Mouse (Mus musculus): ENCODE results near the gene Zcchc8.
"Not testable (repeated sequence)": the region's sequence is repeated elsewhere in the genome, so short reads cannot be mapped to it uniquely, and the experiment has no call there.

Zcchc8 gene

GRCm38 (mm10) chr5:123720328-123721311 lies at the start of gene Zcchc8:
Gene Zcchc8 (minus strand): TSS chr5:123721100.
- peak; percentile 90 for DNase-seq (ENCODE audit: low read depth, low spot score)

DNA sequence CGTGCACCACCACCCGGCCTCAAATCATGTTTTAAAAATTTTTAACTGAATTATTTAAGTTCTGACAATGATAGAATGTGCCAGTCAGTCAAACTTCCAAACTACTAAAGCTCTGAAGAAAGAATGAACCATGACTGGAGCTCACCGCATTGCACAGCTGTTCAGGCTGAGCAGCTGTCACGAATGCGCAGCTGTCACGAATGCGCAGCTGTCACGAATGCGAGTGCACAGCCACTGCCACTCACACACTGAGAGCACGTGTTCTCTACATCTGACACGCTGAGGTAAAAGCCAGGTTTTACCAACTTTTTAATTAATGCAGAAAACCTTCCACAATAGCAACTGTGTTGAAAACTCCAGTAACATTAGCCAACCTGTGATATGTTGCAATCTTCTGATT lies 45.6 kb upstream of the Zcchc8 start:
- not testable (repeated sequence) for DNase-seq (ENCODE audit: low read depth, low spot score)

- no peak for DNase-seq (ENCODE audit: low read depth, low spot score)
Observed at GRCm38 (mm10) chr5:123765506-123765905, 44.6 kb upstream of the Zcchc8 start.

DNA sequence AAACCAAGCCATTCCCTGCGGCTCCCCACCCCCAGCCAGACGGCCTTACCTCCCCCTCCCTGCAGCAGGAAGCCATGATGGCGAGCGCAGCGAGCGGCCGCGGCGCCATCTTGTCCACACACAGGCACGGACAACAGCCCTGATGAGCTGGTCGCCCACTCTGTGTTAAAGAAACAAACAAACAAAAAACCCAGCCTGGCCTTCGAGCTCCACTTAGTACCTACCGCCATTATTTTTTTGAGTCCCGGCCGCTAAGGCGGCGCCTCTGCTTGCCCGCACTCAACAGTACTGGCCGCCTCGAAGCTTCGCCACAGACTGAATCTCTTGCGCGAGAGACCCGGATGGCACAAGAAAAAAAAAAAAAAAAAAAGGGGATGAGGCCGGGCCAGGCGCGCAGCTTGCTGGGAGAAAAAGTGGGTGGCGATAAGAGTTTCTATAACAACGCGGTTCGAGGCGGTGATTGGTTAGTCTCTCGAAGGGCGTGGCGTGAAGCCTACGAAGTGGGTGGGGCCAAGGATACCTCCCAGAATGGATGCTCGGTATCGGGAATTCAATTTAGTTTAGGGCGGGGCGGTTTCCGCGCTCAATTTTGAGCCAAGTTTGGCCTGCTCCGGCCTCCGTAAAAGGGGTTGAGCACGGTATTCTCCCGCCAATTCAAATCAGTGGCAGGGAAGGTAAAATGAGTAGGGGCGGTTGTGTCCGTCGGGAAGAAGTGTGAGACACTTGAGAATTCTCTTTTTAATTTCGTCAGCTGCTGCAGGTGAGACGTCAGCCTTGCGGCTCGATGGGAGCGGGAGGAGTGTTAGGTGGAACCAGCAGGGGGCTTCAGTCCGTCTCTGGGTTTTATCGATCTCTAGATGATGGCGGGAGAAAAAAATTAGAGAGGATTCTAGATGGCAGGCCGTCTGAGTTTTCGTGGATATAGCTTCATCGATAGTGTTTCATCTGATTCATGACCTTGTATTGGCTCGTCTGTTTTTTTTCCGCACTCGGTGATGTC lies 28.5 kb upstream of the Zcchc8 start, which contains the start of the genes Rsrc2 and Kntc1:
Gene Rsrc2, minus strand, starts transcription at position 350 of the 1,000 bp plus-strand sequence.
Gene Kntc1, plus strand, starts transcription at position 652 of the 1,000 bp plus-strand sequence.
- DNase-seq (ENCODE audit: low read depth, low spot score): peak; percentile 99

- no peak for DNase-seq (ENCODE audit: low read depth, low spot score)
Observed at GRCm38 (mm10) chr5:123748339-123749064, 27.6 kb upstream of the Zcchc8 start.

DNA sequence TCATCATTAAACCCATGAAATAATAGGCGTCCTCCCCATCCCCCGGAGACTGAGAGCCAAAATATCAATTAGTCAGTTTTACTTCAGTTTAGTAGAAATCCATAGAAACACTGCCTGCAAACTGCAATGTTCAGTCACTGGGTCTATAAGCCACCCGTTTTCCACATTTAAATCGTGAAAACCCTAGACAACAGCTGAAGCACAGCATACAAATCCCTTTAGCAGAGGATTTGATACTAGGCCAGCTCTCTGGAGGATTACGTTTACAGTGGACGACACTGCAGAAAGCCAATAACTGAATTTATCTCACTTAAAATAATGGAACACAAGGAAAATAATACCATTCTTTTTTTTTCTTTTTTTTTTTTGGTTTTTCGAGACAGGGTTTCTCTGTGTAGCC lies 26.7 kb upstream of the Zcchc8 start:
- DNase-seq (ENCODE audit: low read depth, low spot score): no peak

GRCm38 (mm10) chr5:123746253-123746652 lies 25.4 kb upstream of the Zcchc8 start:
- DNase-seq (ENCODE audit: low read depth, low spot score): no peak

- peak; percentile 51 for DNase-seq (ENCODE audit: low read depth, low spot score)
Observed at GRCm38 (mm10) chr5:123744358-123744757, 23.5 kb upstream of the Zcchc8 start.

DNA sequence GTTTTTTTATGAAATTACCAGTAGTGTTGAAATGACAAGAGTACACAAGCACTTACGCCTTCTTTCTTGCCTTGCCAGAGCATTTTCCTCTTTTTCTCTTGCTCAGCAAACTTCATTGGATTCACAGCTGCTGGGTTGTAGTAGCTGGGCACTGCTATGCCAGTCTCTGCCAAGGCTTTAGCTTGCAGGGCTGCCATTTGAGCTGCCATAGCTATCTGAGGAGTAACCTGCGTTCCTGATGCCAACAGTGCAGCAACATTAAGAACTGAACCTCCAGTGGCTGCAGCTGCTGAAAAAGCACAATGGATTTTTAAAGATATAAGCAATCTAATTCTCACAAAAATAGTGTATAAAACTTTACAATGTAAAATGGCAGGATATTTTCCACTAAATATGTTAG lies 10.1 kb upstream of the Zcchc8 start:
- peak; percentile 52 for DNase-seq (ENCODE audit: low read depth, low spot score)

DNA sequence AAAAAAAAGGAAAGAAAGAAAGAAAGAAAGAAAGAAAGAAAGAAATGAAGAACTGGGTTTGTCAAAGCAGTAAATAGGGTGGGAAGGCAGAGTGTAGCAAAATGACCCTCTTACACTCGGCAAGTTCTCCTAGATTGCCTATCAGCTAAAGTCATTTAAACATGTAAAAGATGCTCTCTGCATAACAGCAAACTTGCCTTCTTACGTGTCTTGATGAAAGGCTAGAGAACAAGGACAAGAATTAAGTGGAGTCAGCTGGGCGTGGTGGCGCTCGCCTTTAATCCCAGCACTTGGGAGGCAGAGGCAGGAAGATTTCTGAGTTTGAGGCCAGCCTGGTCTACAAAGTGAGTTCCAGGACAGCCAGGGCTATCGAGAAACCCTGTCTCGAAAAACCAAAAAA lies 2.9 kb upstream of the Zcchc8 start:
- not testable (repeated sequence) for DNase-seq (ENCODE audit: low read depth, low spot score)

DNA sequence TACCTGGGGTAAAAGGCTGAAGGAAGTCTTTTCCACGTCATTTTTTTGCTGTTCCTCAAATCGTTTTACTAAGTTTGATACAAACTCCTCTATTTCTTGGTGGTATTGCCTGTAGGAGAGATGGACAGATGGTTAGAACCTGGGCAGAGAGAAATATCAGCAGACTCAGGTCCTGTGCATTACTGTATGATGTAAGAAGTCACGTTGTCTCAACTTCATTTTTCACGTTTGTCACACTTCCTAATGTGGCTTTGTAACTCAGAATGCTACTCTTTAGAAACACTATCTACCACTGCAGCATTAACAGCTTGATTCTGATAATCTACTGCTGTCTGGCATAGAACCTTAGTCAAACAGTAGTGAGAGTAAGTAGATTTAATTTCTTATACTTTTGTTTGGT lies 6.3 kb downstream of the Zcchc8 start:
- DNase-seq (ENCODE audit: low read depth, low spot score): no peak

- DNase-seq (ENCODE audit: low read depth, low spot score): no peak
Observed at GRCm38 (mm10) chr5:123713782-123714181, 7.1 kb downstream of the Zcchc8 start.

DNA sequence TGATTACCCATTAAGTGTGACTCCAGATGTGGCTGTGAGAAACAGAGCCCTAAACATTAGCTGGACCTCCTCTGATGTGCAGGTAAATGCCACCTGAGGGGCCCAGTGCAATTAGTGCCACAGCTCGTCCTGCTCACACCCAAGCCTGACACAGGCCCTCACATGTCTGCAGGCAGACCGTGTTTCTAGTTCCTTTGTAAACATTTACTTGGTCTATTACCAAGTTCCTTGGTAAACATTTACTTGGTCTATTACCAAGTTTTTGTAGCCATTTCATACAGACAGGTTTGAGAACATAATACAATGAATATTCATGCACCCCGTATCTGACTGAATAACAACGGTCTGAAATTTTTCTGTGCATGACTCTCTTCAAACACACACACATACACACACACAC lies 11.3 kb downstream of the Zcchc8 start:
- no peak for DNase-seq (ENCODE audit: low read depth, low spot score)

- peak; percentile 47 for DNase-seq (ENCODE audit: low read depth, low spot score)
Observed at GRCm38 (mm10) chr5:123708598-123708997, 12.3 kb downstream of the Zcchc8 start.

GRCm38 (mm10) chr5:123700625-123701024 lies 20.3 kb downstream of the Zcchc8 start:
- DNase-seq (ENCODE audit: low read depth, low spot score): peak; percentile 77

DNA sequence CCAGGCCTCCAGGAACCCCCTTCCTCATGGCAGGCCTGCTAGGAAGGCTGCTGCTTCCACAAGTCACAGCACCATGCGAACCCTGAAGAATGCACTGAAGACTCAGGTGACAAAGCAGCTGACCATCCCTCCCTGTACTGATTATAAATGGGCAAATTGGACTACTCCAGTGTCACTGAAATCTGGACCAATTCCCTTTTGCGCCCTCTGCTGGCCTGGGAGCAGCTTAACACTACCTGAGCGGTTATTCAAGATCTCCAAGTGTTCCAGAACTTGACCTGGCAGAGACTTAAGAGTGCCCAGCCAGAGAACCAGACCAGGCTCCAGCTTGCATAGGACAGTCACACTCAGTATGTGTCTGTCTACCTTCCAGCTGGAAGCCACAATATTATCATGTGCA lies 21.7 kb downstream of the Zcchc8 start:
- peak; percentile 90 for DNase-seq (ENCODE audit: low read depth, low spot score)

- DNase-seq (ENCODE audit: low read depth, low spot score): no peak
Observed at GRCm38 (mm10) chr5:123696961-123697360, 23.9 kb downstream of the Zcchc8 start.

DNA sequence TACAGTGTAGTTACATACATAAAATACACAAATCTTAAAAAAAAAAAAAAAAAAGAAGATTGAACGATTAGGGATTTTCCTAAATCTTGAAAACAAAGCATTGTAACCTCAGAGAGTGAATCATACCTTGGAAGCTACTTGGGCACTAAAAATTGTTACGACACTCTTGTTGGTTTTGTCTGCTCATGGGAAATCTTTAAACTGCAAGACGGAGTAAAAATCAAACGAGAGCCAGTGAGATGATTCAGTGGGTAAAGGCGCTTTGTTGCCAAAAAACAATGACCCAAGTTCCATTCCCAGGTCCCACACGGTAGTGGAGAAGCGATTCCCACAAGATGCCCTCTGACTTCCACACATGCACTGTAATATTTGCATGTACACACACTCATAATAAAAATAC lies 24.7 kb downstream of the Zcchc8 start:
- DNase-seq (ENCODE audit: low read depth, low spot score): no peak

- peak; percentile 60 for DNase-seq (ENCODE audit: low read depth, low spot score)
Observed at GRCm38 (mm10) chr5:123694468-123694867, 26.4 kb downstream of the Zcchc8 start.

DNA sequence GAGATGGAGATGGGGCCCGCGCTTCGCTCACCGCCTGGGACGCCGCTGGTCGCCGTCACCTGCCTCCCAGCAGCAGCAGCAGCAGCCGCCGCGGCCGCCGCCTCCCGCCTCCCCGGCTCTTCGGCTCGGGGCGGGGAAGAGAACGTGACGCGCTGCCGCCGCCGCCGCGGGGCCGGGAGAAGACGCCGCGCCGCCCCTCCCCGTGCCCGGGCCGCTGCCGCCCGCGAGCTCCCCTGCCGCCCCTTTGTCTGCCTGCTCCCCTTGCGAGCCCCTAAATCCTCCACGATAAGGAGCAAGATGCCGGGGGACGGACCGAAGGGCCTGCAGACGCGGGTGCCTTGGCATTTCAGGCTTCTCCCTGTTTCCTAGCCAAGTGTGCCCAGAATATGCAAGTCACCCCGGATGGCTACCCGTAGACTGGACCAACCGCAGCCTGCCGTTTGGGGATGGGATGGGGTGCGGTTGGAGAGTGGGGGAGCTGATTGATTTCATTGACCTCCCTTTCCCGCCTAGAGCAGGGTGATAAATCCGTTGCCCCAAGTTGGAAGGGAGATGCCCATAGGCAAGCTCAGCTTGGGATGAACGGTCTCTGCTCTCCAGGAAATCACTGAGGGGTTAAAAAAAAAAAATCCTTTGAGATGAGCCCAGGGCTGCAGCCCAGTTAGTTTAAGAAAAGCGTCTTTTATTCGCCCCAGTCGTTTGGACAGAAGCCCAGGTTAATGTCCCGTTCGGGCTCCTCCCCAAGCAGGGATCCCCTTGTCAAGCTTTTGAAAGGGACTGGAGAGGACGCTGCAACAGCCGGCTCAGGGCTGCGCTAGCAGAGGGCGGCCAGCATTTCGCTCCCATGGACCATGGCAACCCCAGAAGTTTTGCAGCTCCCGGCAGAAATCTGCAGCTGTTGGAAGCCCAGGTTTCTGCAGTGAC lies 36.4 kb downstream of the Zcchc8 start, which contains the start of gene Clip1:
Gene Clip1, minus strand, starts transcription at position 398 of the 924 bp plus-strand sequence.
- no peak for DNase-seq (ENCODE audit: low read depth, low spot score)

Measured in skeletal muscle tissue, adult 2 months (tissue).